Mouse (Mus musculus): ENCODE results near the gene Hoxd8. TPM values are rescaled to one million over a fixed set of nuclear protein-coding genes. Genes with fewer than 3 reads are reported as not detected.

Hoxd8 gene
- total RNA-seq, 1 experiment, result 1.2 TPM

DNA sequence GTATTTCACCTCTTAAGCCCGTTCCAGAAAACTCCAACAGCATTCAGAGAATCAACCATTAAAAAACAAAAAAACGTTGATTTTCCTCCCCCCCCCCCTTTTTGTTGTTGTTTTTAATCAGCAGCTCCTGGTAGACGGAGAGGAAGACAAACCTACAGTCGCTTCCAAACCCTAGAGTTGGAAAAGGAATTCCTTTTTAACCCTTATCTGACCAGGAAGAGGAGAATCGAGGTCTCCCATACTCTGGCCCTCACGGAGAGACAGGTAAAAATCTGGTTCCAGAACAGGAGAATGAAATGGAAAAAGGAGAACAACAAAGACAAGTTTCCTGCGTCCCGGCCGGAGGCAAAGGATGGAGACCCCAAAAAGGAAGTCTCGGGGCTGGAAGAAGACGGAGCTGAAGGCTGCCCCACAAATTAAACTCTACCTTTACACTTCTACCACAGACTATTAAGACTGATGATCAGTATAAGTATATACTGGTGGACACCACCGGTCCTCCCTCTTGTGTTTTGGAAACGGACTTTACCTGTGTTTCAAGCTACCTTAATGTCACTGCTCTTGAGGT lies 2.1 kb downstream of the Hoxd8 start:
- Histone ChIP-seq H3K9ac (ENCODE audit: insufficient read depth, low read depth, low read length, poor library complexity, severe bottlenecking) (no peak overlapping the region), H3K27ac (ENCODE audit: insufficient read depth, low read depth, low read length, poor library complexity, severe bottlenecking) (no peak overlapping the region)

DNA sequence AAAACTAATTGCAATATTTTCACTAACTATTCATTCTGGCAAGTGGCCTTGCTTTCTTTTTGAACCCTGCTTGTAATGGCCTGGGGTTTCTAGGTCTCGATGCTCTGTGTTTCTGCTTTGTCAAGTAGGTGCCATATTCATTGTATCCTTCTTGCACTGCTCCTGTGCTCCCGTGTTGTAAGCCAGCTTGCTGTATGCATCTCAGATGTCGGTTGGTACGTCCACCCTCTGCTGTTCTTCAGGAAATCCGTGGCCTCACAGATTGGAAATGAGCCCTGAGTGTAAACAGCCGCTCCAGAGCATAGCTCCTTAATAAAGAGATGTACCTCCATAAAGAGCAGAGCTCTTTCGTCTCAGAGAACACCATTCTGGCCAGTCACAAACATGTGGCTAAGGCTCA lies 3.2 kb downstream of the Hoxd8 start:
- in situ Hi-C loops (cut with MboI; ENCODE audit: low sequenced_read_pairs in 2 of 2, unreplicated experiment in 2 of 2), result loop anchor here (25.0 kb wide), 2 partner anchors 605 to 880 kb away; no protein-coding TSS in a partner anchor
- peaks cover 0 to 7% of the 10 kb centered on the region in 2 experiments; a peak in 1 of 4 replicates for H3K4me1 ChIP-seq (ENCODE audit: control insufficient read depth in 2 of 2, insufficient read depth in 2 of 2, low read length in 2 of 2, poor library complexity in 1 of 2)
- H3K27ac ChIP-seq (ENCODE audit: insufficient read depth, low read depth, low read length, poor library complexity, severe bottlenecking), result no peak overlapping the region
- TF ChIP-seq HCFC1 (IDR thresholded peaks at IDR 0.05; ENCODE audit: borderline replicate concordance, insufficient read depth, low read length) (no peak), MAFK (IDR thresholded peaks at IDR 0.05; ENCODE audit: insufficient read depth, low read depth, low read length) (no peak), ZNF384 (IDR thresholded peaks at IDR 0.05; ENCODE audit: low read depth, low read length) (no peak), CHD2 (IDR thresholded peaks at IDR 0.05; ENCODE audit: low read depth, low read length) (no peak), ZC3H11A (IDR thresholded peaks at IDR 0.05; ENCODE audit: borderline replicate concordance, low read depth, low read length) (no peak)
- no peak overlapping the region for H3K9ac ChIP-seq (ENCODE audit: insufficient read depth, low read depth, low read length, poor library complexity, severe bottlenecking)
- no peak overlapping the region for H3K4me3 ChIP-seq (ENCODE audit: insufficient read depth in 1 of 2, low read depth in 1 of 2, low read length in 2 of 2, poor library complexity in 1 of 2, severe bottlenecking in 1 of 2)
- no peaks in the 10 kb centered on the region for H3K36me3 ChIP-seq (ENCODE audit: control insufficient read depth, insufficient read depth, low read length, poor library complexity, severe bottlenecking)
- no peak for DNase-seq (ENCODE audit: low read depth, low spot score)
- H3K9me3 ChIP-seq (ENCODE audit: control insufficient read depth, insufficient read depth, low read depth, low read length), result no peaks in the 10 kb centered on the region

More for the DNA sequence above, 2.1 kb downstream of the Hoxd8 start:
- DNase-seq (ENCODE audit: low read depth, low spot score), result no peak
- H3K36me3 ChIP-seq (ENCODE audit: control insufficient read depth, insufficient read depth, low read length, poor library complexity, severe bottlenecking), result no peaks in the 10 kb centered on the region
- H3K4me3 ChIP-seq (ENCODE audit: insufficient read depth in 1 of 2, low read depth in 1 of 2, low read length in 2 of 2, poor library complexity in 1 of 2, severe bottlenecking in 1 of 2), result no peak overlapping the region
- no peaks in the 10 kb centered on the region for H3K9me3 ChIP-seq (ENCODE audit: control insufficient read depth, insufficient read depth, low read depth, low read length)
- TF ChIP-seq HCFC1 (IDR thresholded peaks at IDR 0.05; ENCODE audit: borderline replicate concordance, insufficient read depth, low read length) (no peak), MAFK (IDR thresholded peaks at IDR 0.05; ENCODE audit: insufficient read depth, low read depth, low read length) (no peak), ZC3H11A (IDR thresholded peaks at IDR 0.05; ENCODE audit: borderline replicate concordance, low read depth, low read length) (no peak)
- in situ Hi-C loops (cut with MboI; ENCODE audit: low sequenced_read_pairs in 2 of 2, unreplicated experiment in 2 of 2), result loop anchor here (25.0 kb wide), 2 partner anchors 606 to 881 kb away; no protein-coding TSS in a partner anchor
- H3K4me1 ChIP-seq (ENCODE audit: control insufficient read depth in 2 of 2, insufficient read depth in 2 of 2, low read length in 2 of 2, poor library complexity in 1 of 2), result peaks cover 0 to 5% of the 10 kb centered on the region in 2 experiments; a peak in 1 of 4 replicates

GRCm38 (mm10) chr2:74708676-74709075 lies 4.3 kb downstream of the Hoxd8 start:
- no peak overlapping the region for H3K4me3 ChIP-seq (ENCODE audit: insufficient read depth in 1 of 2, low read depth in 1 of 2, low read length in 2 of 2, poor library complexity in 1 of 2, severe bottlenecking in 1 of 2)
- no peak overlapping the region for H3K9ac ChIP-seq (ENCODE audit: insufficient read depth, low read depth, low read length, poor library complexity, severe bottlenecking)
- no peak for DNase-seq (ENCODE audit: low read depth, low spot score)
- peaks cover 0 to 7% of the 10 kb centered on the region in 2 experiments; a peak in 1 of 4 replicates for H3K4me1 ChIP-seq (ENCODE audit: control insufficient read depth in 2 of 2, insufficient read depth in 2 of 2, low read length in 2 of 2, poor library complexity in 1 of 2)
- no peaks in the 10 kb centered on the region for H3K36me3 ChIP-seq (ENCODE audit: control insufficient read depth, insufficient read depth, low read length, poor library complexity, severe bottlenecking)
- no peak overlapping the region for H3K27ac ChIP-seq (ENCODE audit: insufficient read depth, low read depth, low read length, poor library complexity, severe bottlenecking)
- TF ChIP-seq CHD2 (IDR thresholded peaks at IDR 0.05; ENCODE audit: low read depth, low read length), result no peak
- no peak for TF ChIP-seq ZC3H11A (IDR thresholded peaks at IDR 0.05; ENCODE audit: borderline replicate concordance, low read depth, low read length)
- TF ChIP-seq HCFC1 (IDR thresholded peaks at IDR 0.05; ENCODE audit: borderline replicate concordance, insufficient read depth, low read length), result no peak
- no peak for TF ChIP-seq MAFK (IDR thresholded peaks at IDR 0.05; ENCODE audit: insufficient read depth, low read depth, low read length)
- no peak for TF ChIP-seq ZNF384 (IDR thresholded peaks at IDR 0.05; ENCODE audit: low read depth, low read length)
- in situ Hi-C loops (cut with MboI; ENCODE audit: low sequenced_read_pairs in 2 of 2, unreplicated experiment in 2 of 2), result loop anchor here (25.0 kb wide), 2 partner anchors 604 to 879 kb away; no protein-coding TSS in a partner anchor
- no peaks in the 10 kb centered on the region for H3K9me3 ChIP-seq (ENCODE audit: control insufficient read depth, insufficient read depth, low read depth, low read length)

- in situ Hi-C loops (cut with MboI; ENCODE audit: low sequenced_read_pairs in 2 of 2, unreplicated experiment in 2 of 2), result loop anchor here (10.0 to 25.0 kb wide), 4 partner anchors 345 to 878 kb away; no protein-coding TSS in a partner anchor
- no peak overlapping the region for H3K27ac ChIP-seq (ENCODE audit: insufficient read depth, low read depth, low read length, poor library complexity, severe bottlenecking)
- H3K9ac ChIP-seq (ENCODE audit: insufficient read depth, low read depth, low read length, poor library complexity, severe bottlenecking), result no peak overlapping the region
- no peak for DNase-seq (ENCODE audit: low read depth, low spot score)
- H3K4me3 ChIP-seq (ENCODE audit: insufficient read depth in 1 of 2, low read depth in 1 of 2, low read length in 2 of 2, poor library complexity in 1 of 2, severe bottlenecking in 1 of 2), result no peak overlapping the region
- no peaks in the 10 kb centered on the region for H3K36me3 ChIP-seq (ENCODE audit: control insufficient read depth, insufficient read depth, low read length, poor library complexity, severe bottlenecking)
- TF ChIP-seq ZNF384 (IDR thresholded peaks at IDR 0.05; ENCODE audit: low read depth, low read length) (peak; percentile 73), HCFC1 (IDR thresholded peaks at IDR 0.05; ENCODE audit: borderline replicate concordance, insufficient read depth, low read length) (no peak)
- peaks cover 0 to 4% of the 10 kb centered on the region in 2 experiments; a peak in 1 of 4 replicates for H3K4me1 ChIP-seq (ENCODE audit: control insufficient read depth in 2 of 2, insufficient read depth in 2 of 2, low read length in 2 of 2, poor library complexity in 1 of 2)
- no peaks in the 10 kb centered on the region for H3K9me3 ChIP-seq (ENCODE audit: control insufficient read depth, insufficient read depth, low read depth, low read length)
Measured at GRCm38 (mm10) chr2:74709465-74710419, 5.3 kb downstream of the Hoxd8 start.

Data from ES-E14 (cell line).